Mouse (Mus musculus) left cerebral cortex, postnatal 4 days (tissue): ENCODE measurements around the gene S100a7a. TPM values are rescaled to one million over a fixed set of nuclear protein-coding genes. Genes with fewer than 3 reads are reported as not detected.

Source experiments
- DNase-seq: peaks from one replicate; pipeline ENCODE4 v3.0.0-alpha.2; 2022
- intact Hi-C: fragments of 180-260 bp; cut with DNase I; formaldehyde crosslinking; loops from one replicate; pipeline ENCODE4 v1.15.1; 2025
- total RNA-seq, 2 experiments: library from RNA; stranded (reverse); gene quantifications; 2 replicates each; pipeline ENCODE4 v1.2.3; 2021

S100a7a gene
- total RNA-seq, 2 experiments from 2014 or later = 0.30 to 0.46 TPM

DNA sequence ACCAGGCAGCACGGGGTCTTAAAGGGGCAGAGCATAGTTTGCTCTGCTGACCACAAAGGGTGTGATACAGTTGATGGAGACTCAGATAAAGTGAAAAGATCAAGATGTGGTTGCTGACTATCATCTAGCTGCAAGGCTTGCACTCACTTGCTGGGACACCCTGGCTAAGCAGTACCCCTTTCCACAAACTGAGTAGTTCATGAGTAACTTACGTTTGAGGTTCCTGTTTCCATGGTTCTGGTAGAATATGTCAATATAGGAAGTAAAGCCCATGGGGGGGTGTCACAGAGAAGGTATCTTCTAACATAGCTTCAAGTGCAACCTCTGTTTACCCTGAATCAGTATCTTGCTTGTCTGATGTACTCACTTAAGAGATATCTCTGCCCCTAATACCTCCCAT is 39.7 kb downstream of the S100a7a start:
- no peak for DNase-seq
- intact Hi-C loops = no loop called here

DNA sequence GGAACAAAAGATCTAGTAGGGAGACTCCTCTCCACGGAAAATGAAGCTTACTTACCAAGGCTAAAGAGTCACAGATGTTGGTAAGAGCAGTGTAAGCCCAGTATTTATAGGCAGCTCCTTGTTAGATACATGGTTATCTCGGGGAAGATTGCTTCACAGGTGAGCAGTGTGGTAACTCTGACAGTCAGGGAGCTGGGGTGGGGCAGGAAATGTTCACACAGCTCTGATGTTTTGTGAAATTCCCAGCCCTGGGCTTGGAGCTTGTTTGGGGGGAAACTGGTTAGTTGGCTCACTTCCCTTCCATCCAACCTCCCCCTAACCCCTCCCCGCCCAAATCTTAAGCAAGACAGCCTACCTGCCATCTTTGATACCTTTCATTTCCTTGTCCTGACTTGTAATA is 41.8 kb downstream of the S100a7a start, which contains the start of gene S100a9:
S100a9 (minus strand) TSS at position 109 of the 400 bp plus-strand sequence.
- intact Hi-C loops = no loop called here
- no peak for DNase-seq

DNA sequence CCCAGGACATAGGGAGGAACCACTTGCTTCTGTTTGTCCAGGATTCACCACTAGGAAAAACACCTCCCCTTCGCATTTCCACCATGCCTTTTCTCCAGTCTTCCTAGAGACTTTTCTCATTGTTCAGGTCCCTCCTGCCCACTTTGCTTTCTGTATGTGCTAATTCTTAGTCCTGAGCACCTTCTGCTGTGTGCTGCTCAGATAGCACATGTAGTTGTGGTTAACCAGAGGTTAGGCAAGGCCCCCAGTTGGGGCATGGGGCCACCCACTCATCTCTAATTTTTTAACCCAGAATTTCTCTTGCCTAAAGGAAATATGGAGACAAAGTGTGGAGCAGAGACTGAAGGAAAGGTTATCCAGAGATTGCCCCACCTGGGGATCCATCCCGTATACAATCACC is 48.4 kb downstream of the S100a7a start:
- intact Hi-C loops = no loop called here
- DNase-seq = no peak

Other genes with a start within 250 kb of the S100a7a start
- gene Ints3, start 220.4 kb upstream of the S100a7a start, total RNA-seq = 10 to 100 TPM; 71.0 to 73.8 TPM
- 1 to 10 TPM; 3.1 to 3.8 TPM for gene Npr1, start 188.2 kb upstream of the S100a7a start, total RNA-seq
- gene Ilf2, start 177.9 kb upstream of the S100a7a start, total RNA-seq = 100 to 1,000 TPM; 155 to 161 TPM
- gene Snapin, start 163.0 kb upstream of the S100a7a start, total RNA-seq = 10 to 100 TPM; 35.4 to 37.2 TPM
- gene Chtop, start 144.5 kb upstream of the S100a7a start, total RNA-seq = 100 to 1,000 TPM; 193 to 199 TPM
- gene S100a1, start 139.6 kb upstream of the S100a7a start, total RNA-seq = 10 to 100 TPM; 25.2 to 25.4 TPM
- gene S100a13, start 139.6 kb upstream of the S100a7a start, total RNA-seq = 10 to 100 TPM in 1 of 2 experiments, 1 to 10 TPM in 1; 9.7 to 12.2 TPM
- not detected for gene S100a14, start 127.2 kb upstream of the S100a7a start, total RNA-seq
- gene S100a16, start 116.8 kb upstream of the S100a7a start, total RNA-seq = 10 to 100 TPM; 46.9 to 51.6 TPM
- 1 to 10 TPM in 1 of 2 experiments, under 1 TPM in 1; 0.40 to 2.0 TPM for gene S100a3, start 93.4 kb upstream of the S100a7a start, total RNA-seq
- not detected for gene S100a2, start 63.8 kb upstream of the S100a7a start, total RNA-seq
- gene Gm42674, start 52.1 kb upstream of the S100a7a start, total RNA-seq = not detected
- 1 to 10 TPM; 3.3 to 6.2 TPM for gene S100a4, start 50.2 kb upstream of the S100a7a start, total RNA-seq
- not detected for gene S100a5, start 45.5 kb upstream of the S100a7a start, total RNA-seq
- gene S100a6, start 41.1 kb upstream of the S100a7a start, total RNA-seq = 10 to 100 TPM; 13.1 to 20.7 TPM
- 1 to 10 TPM; 1.5 to 1.7 TPM for gene S100a8, start 15.0 kb downstream of the S100a7a start, total RNA-seq
- gene S100a9, start 41.7 kb downstream of the S100a7a start, total RNA-seq = 1 to 10 TPM; 1.3 to 2.0 TPM
- not detected for gene Pglyrp4, start 72.9 kb downstream of the S100a7a start, total RNA-seq
- not detected for gene Gm5849, start 123.9 kb downstream of the S100a7a start, total RNA-seq